Mouse (Mus musculus): Measurements from ENCODE around the gene Krcc1. TPM values are rescaled to one million over a fixed set of nuclear protein-coding genes. Genes with fewer than 3 reads are reported as not detected.

Krcc1 gene
- 19.2 and 20.3 TPM in 2 replicates for polyA plus RNA-seq (2015; fragmentation: Nextera tagmentation; extraction: Ambion mirVana)

DNA sequence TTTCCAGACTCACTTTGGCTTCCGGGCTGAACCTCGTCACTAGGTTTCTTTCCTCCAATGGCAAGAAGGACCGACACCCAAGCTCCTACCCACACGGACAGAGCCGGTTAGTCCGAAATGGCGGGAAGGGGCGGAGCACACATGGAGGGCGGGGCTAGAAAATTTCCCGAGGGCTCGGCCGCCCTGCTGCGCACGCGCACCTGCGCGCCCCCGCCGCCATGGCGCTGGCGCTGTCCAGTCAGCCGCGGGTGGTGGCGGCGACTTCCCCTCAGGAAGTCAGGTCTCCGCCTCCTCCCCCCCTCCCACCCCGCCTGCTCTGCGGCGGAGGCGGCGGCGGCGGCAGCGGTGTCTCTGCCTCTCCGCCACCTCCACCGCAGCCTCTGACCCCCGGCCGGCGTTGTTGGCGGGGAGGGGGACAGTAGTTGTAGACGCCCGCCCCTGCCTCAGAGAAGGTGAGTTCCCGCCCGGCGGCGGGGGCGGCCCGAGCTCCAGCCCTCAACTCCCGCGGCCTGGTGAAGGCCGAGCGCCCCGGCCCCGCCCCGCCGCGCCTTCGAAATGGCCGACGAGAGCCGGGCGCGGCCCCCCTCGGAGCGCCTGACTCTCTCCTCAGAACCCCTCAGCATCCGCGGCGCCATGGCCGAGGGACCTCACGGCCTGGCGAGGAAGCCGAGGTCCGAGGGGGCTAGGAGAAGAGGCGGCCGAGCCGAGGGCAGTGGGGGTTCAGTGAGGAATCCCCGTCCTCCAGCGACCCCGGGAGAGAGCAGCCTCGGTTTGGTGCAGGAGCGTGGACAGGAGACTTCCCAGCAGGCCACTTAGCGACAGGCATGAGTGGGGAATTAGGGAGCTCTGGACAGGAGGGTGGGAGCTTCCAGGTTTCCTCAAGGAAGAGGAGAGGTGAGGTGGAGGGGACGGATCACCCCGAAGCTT, at the start of gene Krcc1:
Gene Krcc1 (plus strand): TSS at position 289 of the 927 bp plus-strand sequence.
- under 1% methylated on average over 82 of the region's 84 CpGs for WGBS
- Histone ChIP-seq H3K4me1 (ENCODE audit: control insufficient read depth, insufficient read depth, low read depth, low read length) (peaks cover 9% of the 10 kb centered on the region), H3K4me3 (ENCODE audit: low read length) (peak within 1 kb of the TSS; percentile 56), H3K27ac (ENCODE audit: low read depth, low read length) (peak within 1 kb of the TSS; percentile 90), H3K27me3 (replicated peaks; ENCODE audit: control insufficient read depth, insufficient read depth, low read length) (no peaks in the 10 kb centered on the region), H3K9me3 (ENCODE audit: control insufficient read depth, low read length) (no peaks in the 10 kb centered on the region), H3K36me3 (ENCODE audit: control insufficient read depth, insufficient read depth, low read length) (no peaks in the 10 kb centered on the region), H3K4me2 (ENCODE audit: low read length) (peak within 1 kb of the TSS; percentile 72), H3K9ac (ENCODE audit: low read depth, low read length) (peak within 1 kb of the TSS; percentile 81)
- peak; percentile 95 for ATAC-seq

DNA sequence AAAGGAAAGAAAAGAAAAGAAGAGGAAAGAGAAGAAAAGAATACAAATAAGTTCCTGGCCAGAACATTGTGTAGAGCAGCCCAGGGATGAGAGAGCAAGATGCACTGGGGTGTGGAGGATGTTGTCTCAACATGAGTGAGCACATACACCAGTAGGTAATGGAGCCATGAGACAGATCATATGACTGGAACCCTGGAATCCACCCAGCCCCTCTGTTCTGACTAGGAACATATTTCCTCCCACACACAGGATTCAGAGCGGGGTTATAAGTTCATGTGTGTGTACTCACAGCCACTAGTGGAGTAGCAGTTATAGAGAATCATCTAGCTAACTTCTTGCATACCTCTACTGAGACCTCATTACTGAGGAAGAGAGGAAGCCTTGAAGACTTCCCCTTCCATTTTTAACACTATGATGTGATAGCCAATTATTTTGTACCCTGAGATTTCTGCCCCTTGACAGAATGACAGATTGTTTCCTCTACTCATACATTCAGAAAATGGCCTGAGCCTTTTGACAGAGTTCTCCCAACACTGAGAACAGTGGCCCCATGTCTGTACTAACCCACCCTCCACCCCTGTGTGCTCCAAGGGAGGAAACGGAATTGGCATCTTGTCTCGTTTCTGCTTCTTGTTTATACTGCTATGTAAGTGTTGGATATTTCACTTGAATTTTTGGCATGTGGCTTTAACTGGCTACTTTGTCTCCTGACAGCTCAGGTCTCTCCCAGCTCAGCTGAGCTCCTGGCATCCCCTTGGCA, 47.1 kb upstream of the Krcc1 start:
- Histone ChIP-seq H3K27me3 (replicated peaks; ENCODE audit: control insufficient read depth, insufficient read depth, low read length) (no peaks in the 10 kb centered on the region), H3K9ac (ENCODE audit: low read depth, low read length) (no peak overlapping the region), H3K4me1 (ENCODE audit: control insufficient read depth, insufficient read depth, low read depth, low read length) (peaks cover 5% of the 10 kb centered on the region), H3K9me3 (ENCODE audit: control insufficient read depth, low read length) (no peaks in the 10 kb centered on the region), H3K27ac (ENCODE audit: low read depth, low read length) (no peak overlapping the region), H3K4me3 (ENCODE audit: low read length) (no peak overlapping the region), H3K4me2 (ENCODE audit: low read length) (no peak overlapping the region), H3K36me3 (ENCODE audit: control insufficient read depth, insufficient read depth, low read length) (no peaks in the 10 kb centered on the region)
- no peak for ATAC-seq
- WGBS, result 80% methylated on average over 3 of the region's 3 CpGs

DNA sequence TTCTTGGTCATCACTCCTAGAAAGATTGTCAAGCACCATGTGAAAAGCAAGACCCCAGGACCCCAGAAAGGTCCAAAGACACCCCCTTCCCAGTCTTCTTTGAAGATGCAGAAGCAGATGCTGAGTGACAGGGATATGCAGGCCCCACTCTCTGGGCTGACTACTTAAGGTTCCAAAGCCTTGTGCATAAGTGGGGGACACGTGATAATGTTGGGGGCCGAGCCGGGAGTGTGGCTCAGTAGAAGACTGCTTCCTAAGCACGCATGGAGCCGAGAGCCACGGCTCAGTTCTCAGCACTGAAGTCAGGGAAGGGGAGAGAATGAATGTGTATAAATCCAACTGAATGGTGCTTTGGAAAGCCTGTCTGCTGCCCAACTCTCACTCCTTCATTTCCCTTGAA, 44.9 kb upstream of the Krcc1 start:
- H3K4me3 ChIP-seq (ENCODE audit: low read length), result no peak overlapping the region
- no peak overlapping the region for H3K9ac ChIP-seq (ENCODE audit: low read depth, low read length)
- ATAC-seq, result no peak
- peaks cover 5% of the 10 kb centered on the region for H3K4me1 ChIP-seq (ENCODE audit: control insufficient read depth, insufficient read depth, low read depth, low read length)
- no peaks in the 10 kb centered on the region for H3K36me3 ChIP-seq (ENCODE audit: control insufficient read depth, insufficient read depth, low read length)
- WGBS, result 38% methylated on average over 6 of the region's 6 CpGs
- no peak overlapping the region for H3K27ac ChIP-seq (ENCODE audit: low read depth, low read length)
- no peaks in the 10 kb centered on the region for H3K9me3 ChIP-seq (ENCODE audit: control insufficient read depth, low read length)
- no peaks in the 10 kb centered on the region for H3K27me3 ChIP-seq (replicated peaks; ENCODE audit: control insufficient read depth, insufficient read depth, low read length)
- no peak overlapping the region for H3K4me2 ChIP-seq (ENCODE audit: low read length)

DNA sequence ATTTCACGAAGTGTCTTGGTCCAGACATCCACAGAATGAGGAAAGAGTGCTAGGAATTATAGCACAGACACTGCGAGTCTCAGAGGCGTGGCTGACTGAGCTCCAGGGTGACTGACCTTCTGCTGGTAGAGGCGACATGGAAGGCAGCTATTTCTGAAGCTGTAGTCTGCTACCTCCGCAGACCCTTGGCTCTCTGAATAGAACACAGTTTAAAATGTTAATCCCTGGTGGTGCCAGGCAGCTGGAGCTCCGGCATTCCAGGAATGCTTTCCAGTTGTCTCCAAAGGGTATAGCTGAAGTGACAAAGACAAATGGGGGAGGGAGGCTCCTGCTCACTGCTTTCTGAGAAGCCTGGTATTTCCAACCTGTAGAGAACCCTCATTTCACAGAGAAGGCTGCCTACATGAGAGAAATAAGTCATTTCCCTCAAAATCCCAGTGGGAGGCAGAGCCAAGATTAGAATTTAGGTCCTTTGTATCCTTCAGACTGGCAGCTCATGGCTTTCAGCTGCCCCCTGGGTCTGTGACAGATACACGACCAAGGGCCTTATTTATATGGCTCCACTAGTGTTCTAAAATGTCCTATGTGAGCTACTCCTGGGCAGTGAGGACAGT, 44.2 kb upstream of the Krcc1 start:
- H3K36me3 ChIP-seq (ENCODE audit: control insufficient read depth, insufficient read depth, low read length), result no peaks in the 10 kb centered on the region
- WGBS, result 3% methylated on average over 7 of the region's 7 CpGs
- H3K27ac ChIP-seq (ENCODE audit: low read depth, low read length), result no peak overlapping the region
- ATAC-seq, result no peak
- no peak overlapping the region for H3K4me2 ChIP-seq (ENCODE audit: low read length)
- H3K4me1 ChIP-seq (ENCODE audit: control insufficient read depth, insufficient read depth, low read depth, low read length), result peaks cover 5% of the 10 kb centered on the region
- H3K4me3 ChIP-seq (ENCODE audit: low read length), result no peak overlapping the region
- H3K9me3 ChIP-seq (ENCODE audit: control insufficient read depth, low read length), result no peaks in the 10 kb centered on the region
- no peak overlapping the region for H3K9ac ChIP-seq (ENCODE audit: low read depth, low read length)
- no peaks in the 10 kb centered on the region for H3K27me3 ChIP-seq (replicated peaks; ENCODE audit: control insufficient read depth, insufficient read depth, low read length)

DNA sequence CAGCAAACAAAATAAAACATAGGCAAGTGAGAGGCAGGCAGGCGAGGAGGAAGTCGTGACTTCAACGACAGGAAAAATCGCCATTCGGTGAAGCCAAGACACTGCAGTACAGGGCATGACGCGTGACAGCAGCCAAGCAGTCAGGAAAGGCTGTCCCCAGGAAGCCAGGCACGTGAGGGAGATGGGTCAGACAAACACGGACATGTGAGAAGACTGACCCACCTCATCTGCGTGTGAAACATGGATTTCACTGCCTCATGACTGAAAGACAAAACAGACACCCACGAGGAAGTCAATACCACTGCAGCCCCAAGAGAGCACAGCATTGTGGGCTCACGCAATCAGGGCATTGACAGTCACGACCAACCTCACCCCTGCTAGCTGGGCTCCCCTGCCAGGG, 36.4 kb upstream of the Krcc1 start:
- H3K4me1 ChIP-seq (ENCODE audit: control insufficient read depth, insufficient read depth, low read depth, low read length), result no peaks in the 10 kb centered on the region
- no peak overlapping the region for H3K4me2 ChIP-seq (ENCODE audit: low read length)
- H3K9me3 ChIP-seq (ENCODE audit: control insufficient read depth, low read length), result no peaks in the 10 kb centered on the region
- no peak for ATAC-seq
- no peaks in the 10 kb centered on the region for H3K36me3 ChIP-seq (ENCODE audit: control insufficient read depth, insufficient read depth, low read length)
- 82% methylated on average over 13 of the region's 13 CpGs for WGBS
- H3K27ac ChIP-seq (ENCODE audit: low read depth, low read length), result no peak overlapping the region
- H3K27me3 ChIP-seq (replicated peaks; ENCODE audit: control insufficient read depth, insufficient read depth, low read length), result no peaks in the 10 kb centered on the region
- H3K4me3 ChIP-seq (ENCODE audit: low read length), result no peak overlapping the region
- H3K9ac ChIP-seq (ENCODE audit: low read depth, low read length), result no peak overlapping the region

DNA sequence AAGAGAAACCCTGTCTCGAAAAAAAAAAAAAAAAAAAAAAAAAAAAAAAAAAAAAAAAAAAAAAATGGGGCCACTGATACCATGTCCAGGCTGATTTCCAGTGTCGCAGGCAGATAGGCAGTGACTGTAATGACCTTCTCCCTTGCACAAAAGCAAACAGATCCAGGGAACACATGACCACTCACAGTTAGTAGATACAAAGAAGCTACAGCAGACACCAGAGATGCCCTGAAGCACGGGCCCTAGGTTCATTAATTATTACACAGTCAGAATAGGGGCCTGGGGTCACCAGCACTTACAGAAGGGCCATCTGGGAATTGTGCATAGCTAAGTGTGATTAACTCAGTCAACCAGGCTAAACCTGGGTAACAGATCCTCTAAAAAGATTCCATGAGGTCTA, 35.5 kb upstream of the Krcc1 start:
- 67% methylated on average over 3 of the region's 3 CpGs for WGBS
- ATAC-seq, result no peak
- Histone ChIP-seq H3K36me3 (ENCODE audit: control insufficient read depth, insufficient read depth, low read length) (no peaks in the 10 kb centered on the region), H3K4me3 (ENCODE audit: low read length) (no peak overlapping the region), H3K9ac (ENCODE audit: low read depth, low read length) (no peak overlapping the region), H3K27ac (ENCODE audit: low read depth, low read length) (no peak overlapping the region), H3K27me3 (replicated peaks; ENCODE audit: control insufficient read depth, insufficient read depth, low read length) (no peaks in the 10 kb centered on the region), H3K4me1 (ENCODE audit: control insufficient read depth, insufficient read depth, low read depth, low read length) (no peaks in the 10 kb centered on the region), H3K9me3 (ENCODE audit: control insufficient read depth, low read length) (0 out of 2 replicates have a peak, but pooled peaks cover 2% of the 10 kb centered on the region), H3K4me2 (ENCODE audit: low read length) (no peak overlapping the region)

DNA sequence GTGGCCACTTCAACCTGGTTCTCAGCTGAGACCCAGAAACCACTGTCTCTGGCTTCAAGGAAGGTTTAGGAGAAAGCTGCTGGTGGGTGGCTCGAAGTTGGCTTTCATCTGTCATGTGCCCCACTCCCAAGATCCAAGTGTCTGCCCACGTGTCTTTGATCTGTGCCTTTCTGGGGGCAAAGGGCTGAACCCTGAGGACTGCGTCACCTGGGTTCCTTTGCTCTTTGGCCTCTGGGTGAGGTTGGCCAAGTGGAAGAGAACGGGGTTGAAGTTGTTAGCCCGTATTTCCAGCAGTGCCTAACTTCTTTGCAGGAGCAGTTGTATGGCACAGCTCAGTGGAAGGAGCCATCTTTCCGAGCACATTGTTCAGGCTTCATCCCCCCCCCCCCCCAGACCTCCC, 35.0 kb upstream of the Krcc1 start:
- no peaks in the 10 kb centered on the region for H3K4me1 ChIP-seq (ENCODE audit: control insufficient read depth, insufficient read depth, low read depth, low read length)

DNA sequence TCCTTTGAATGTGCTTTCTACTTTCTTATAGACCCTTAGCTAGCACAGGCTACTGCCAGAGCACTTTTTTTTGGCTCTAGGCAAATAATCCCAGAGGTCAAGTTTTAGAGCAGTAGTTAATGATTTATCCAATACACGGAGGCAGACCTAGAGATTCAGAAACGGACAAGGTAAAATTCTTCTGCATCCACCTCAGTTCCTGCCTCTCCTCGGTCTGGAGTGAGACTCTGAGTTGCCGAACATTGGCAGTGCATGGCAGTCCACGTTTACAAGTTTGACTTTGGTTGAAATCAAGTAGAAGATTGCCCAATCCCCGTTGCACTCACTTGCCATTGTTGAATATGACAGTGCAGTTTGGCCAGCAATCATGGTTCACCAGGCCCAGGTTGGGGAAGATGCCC, 34.4 kb upstream of the Krcc1 start:
- Histone ChIP-seq H3K36me3 (ENCODE audit: control insufficient read depth, insufficient read depth, low read length) (no peaks in the 10 kb centered on the region), H3K9ac (ENCODE audit: low read depth, low read length) (no peak overlapping the region), H3K4me2 (ENCODE audit: low read length) (no peak overlapping the region), H3K4me3 (ENCODE audit: low read length) (no peak overlapping the region), H3K9me3 (ENCODE audit: control insufficient read depth, low read length) (0 out of 2 replicates have a peak, but pooled peaks cover 2% of the 10 kb centered on the region), H3K4me1 (ENCODE audit: control insufficient read depth, insufficient read depth, low read depth, low read length) (no peaks in the 10 kb centered on the region), H3K27ac (ENCODE audit: low read depth, low read length) (no peak overlapping the region), H3K27me3 (replicated peaks; ENCODE audit: control insufficient read depth, insufficient read depth, low read length) (no peaks in the 10 kb centered on the region)
- no peak for ATAC-seq
- 89% methylated on average over 6 of the region's 6 CpGs for WGBS

More for the DNA sequence above, 35.0 kb upstream of the Krcc1 start:
- Histone ChIP-seq H3K4me3 (ENCODE audit: low read length) (no peak overlapping the region), H3K27ac (ENCODE audit: low read depth, low read length) (no peak overlapping the region), H3K4me2 (ENCODE audit: low read length) (no peak overlapping the region), H3K9me3 (ENCODE audit: control insufficient read depth, low read length) (0 out of 2 replicates have a peak, but pooled peaks cover 2% of the 10 kb centered on the region), H3K36me3 (ENCODE audit: control insufficient read depth, insufficient read depth, low read length) (no peaks in the 10 kb centered on the region), H3K27me3 (replicated peaks; ENCODE audit: control insufficient read depth, insufficient read depth, low read length) (no peaks in the 10 kb centered on the region), H3K9ac (ENCODE audit: low read depth, low read length) (no peak overlapping the region)
- 82% methylated on average over 6 of the region's 6 CpGs for WGBS
- no peak for ATAC-seq

Measured in hindbrain, embryonic 16.5 days (tissue).